Mouse (Mus musculus): ENCODE measurements around the gene Gm11757. TPM values are rescaled to one million over a fixed set of nuclear protein-coding genes. Genes with fewer than 3 reads are reported as not detected.
"Not testable (repeated sequence)": the region's sequence is repeated elsewhere in the genome, so short reads cannot be mapped to it uniquely, and the experiment has no call there.

Gene Gm11757
- not detected for total RNA-seq (2021)
- long read RNA-seq, experiment 1: 0 reads
- long read RNA-seq, experiment 2: 0 reads

- not testable (repeated sequence) for DNase-seq (ENCODE audit: low spot score in 2 of 2)
These were observed at the start of gene Gm11757 for GRCm38 (mm10) chr4:73891012-73891411. TSS of gene Gm11757 (minus strand) at chr4:73891112.

- DNase-seq (ENCODE audit: low spot score in 2 of 2): not testable (repeated sequence)
These were observed 29.7 kb upstream of the Gm11757 start, which contains the start of gene Gm11756 for GRCm38 (mm10) chr4:73920660-73921059. TSS of gene Gm11756 (minus strand) at chr4:73920760.

- not testable (repeated sequence) for DNase-seq (ENCODE audit: low spot score in 2 of 2)
These were observed 14.9 kb upstream of the Gm11757 start, which contains the start of gene Gm13871 for GRCm38 (mm10) chr4:73905853-73906252. TSS of gene Gm13871 (minus strand) at chr4:73905953.

GRCm38 (mm10) chr4:73876166-73876565, 14.7 kb downstream of the Gm11757 start, which contains the start of gene Gm11758:
TSS of gene Gm11758 (minus strand) at chr4:73876266.
- DNase-seq (ENCODE audit: low spot score in 2 of 2): not testable (repeated sequence)

Other genes starting within 250 kb of the Gm11757 start
- gene Gm11239, start 222.8 kb downstream of the Gm11757 start, total RNA-seq (2021): not detected
- gene Gm428, start 207.6 kb downstream of the Gm11757 start, total RNA-seq (2021): not detected
- gene Rasef, start 100.1 kb downstream of the Gm11757 start, total RNA-seq (2021): not detected
- gene Gm11758, start 14.8 kb downstream of the Gm11757 start, total RNA-seq (2021): not detected
- not detected for gene Gm13871, start 14.8 kb upstream of the Gm11757 start, total RNA-seq (2021)
- gene Gm11756, start 29.6 kb upstream of the Gm11757 start, total RNA-seq (2021): not detected
- gene 2310002L09Rik, start 59.7 kb upstream of the Gm11757 start, total RNA-seq (2021): not detected
- gene Frmd3, start 122.3 kb upstream of the Gm11757 start, total RNA-seq (2021): 1 to 10 TPM; 5.1 to 6.2 TPM

Data from left cerebral cortex, adult 18-20 months (tissue).